Mouse (Mus musculus) embryonic fibroblast, embryonic 13.5 days (primary cell): ENCODE results near the gene Ptbp2. TPM values are rescaled to one million over a fixed set of nuclear protein-coding genes. Genes with fewer than 3 reads are reported as not detected.

ENCODE experiments used
- H3K27ac ChIP-seq: 2 replicates; pipeline ENCODE4 v1.5.1; 2012; ENCODE audit warnings: low read length, control low read depth, inconsistent platforms; ENCODE audit not compliant: insufficient read depth
- H3K4me1 ChIP-seq: 2 replicates; pipeline ENCODE4 v1.6.1; 2011; ENCODE audit warnings: low read length; ENCODE audit not compliant: control insufficient read depth, insufficient read depth
- H3K4me3 ChIP-seq: 2 replicates; pipeline ENCODE4 v1.5.1; 2011; ENCODE audit warnings: mild to moderate bottlenecking, control low read depth, low read length; ENCODE audit not compliant: insufficient read depth
- CTCF ChIP-seq: IDR thresholded peaks from 2 replicates; pipeline ENCODE4 v1.5.1; 2011; ENCODE audit warnings: mild to moderate bottlenecking, control low read depth, low read length, moderate library complexity, borderline replicate concordance; ENCODE audit not compliant: insufficient read depth
- POLR2A ChIP-seq: IDR thresholded peaks from 2 replicates; pipeline ENCODE4 v1.6.1; 2011; ENCODE audit warnings: low read depth, mild to moderate bottlenecking, control low read depth, low read length, moderate library complexity
- polyA plus RNA-seq: library from polyadenylated mRNA; stranded (reverse); fragments of >200 nt; gene quantifications from 2 replicates; pipeline ENCODE4 v1.2.4, GENCODE M21; 2011; ENCODE audit warnings: low read depth; ENCODE audit not compliant: missing spikeins, insufficient read length

Ptbp2 gene
- polyA plus RNA-seq, 1 experiment, result 63.6 TPM

DNA sequence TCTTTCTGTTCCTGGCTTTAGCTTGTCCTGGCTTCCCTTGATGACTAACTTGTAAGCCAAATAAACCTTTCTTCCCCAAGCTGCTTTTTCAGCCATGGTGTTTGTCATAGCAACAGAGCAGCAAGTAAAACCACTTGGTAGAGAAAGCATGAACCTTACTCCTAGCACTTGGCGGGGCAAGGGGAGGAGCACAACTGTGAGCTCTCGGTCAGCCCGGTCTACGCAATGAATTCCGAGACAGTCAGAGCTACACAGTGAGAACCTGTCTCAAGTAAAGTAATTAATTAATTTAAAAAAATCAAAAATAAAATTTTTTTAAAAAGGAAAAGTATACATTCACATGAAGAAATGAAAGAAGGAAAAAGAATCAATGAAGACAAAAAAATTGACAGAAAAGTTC is 8.1 kb downstream of the Ptbp2 start:
- peak overlapping the region; percentile 11; the same call in 1 of the 2 replicates for H3K27ac ChIP-seq
- TF ChIP-seq CTCF (no peak), POLR2A (no peak)
- H3K4me3 ChIP-seq, result no peak overlapping the region
- H3K4me1 ChIP-seq, result peaks cover 3% of the 10 kb centered on the region; the same call in 1 of the 2 replicates

DNA sequence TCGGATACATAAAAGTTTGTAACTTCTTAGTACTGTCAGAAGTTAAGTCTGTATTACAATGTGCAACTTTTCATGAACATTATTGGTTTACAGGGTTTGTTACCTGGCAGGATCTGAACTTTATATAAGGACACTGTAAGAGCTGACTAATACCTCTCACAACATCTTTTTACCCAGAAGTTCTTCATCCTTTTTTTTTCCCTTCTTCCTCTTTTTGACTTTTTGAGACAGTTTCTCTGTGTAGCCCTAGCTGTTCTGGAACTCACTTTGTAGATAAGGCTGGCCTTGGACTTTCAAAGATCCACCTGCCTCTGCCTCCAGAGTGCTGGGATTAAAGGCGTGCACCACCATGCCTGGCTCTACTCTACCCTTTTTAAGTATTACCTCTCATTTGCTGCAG is 11.5 kb downstream of the Ptbp2 start:
- TF ChIP-seq POLR2A (no peak), CTCF (no peak)
- Histone ChIP-seq H3K4me3 (no peak overlapping the region), H3K27ac (no peak overlapping the region; the same call in 1 of the 2 replicates), H3K4me1 (no peaks in the 10 kb centered on the region; the same call in 1 of the 2 replicates)

DNA sequence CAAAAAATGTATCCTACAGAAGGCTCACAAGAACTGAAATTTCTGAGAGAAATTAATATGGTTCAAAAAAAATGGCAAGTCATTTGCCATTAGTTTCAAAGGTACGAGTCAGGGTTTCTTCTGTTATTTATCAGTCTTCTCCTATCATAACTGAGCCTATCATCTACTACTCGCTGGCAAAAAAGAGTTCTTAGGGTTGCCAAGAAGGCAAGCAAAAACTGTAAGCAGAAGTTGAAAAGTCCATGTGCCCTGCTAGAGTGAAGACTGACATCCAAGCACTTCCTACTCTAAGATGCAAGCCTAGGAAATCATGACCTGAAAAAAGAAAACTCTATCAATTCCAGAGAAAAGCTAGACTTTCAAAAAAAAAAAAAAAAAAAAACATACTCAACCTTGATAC is 20.5 kb downstream of the Ptbp2 start:
- no peak overlapping the region for H3K4me3 ChIP-seq
- no peak overlapping the region for H3K27ac ChIP-seq
- H3K4me1 ChIP-seq, result no peaks in the 10 kb centered on the region
- no peak for TF ChIP-seq CTCF

DNA sequence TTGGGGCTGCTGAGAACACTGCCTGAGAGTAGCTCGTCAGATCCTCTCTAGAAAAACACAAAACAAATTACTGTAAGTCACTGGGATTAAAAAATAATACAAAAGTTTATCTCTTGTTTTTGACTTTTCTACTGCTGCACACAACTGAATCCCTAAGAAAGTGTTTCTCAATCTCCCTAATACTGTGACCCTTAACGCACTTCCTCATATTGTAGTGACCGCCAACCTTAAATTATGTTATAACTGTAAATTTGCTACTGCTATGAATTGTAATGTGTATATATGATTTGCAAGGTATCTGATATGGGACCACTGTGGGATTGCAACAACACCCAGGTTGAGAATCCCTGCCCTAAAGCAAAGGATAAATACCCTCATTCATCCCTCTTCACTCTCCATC is 22.5 kb downstream of the Ptbp2 start:
- no peak overlapping the region for H3K27ac ChIP-seq
- H3K4me1 ChIP-seq, result no peaks in the 10 kb centered on the region
- no peak overlapping the region for H3K4me3 ChIP-seq
- TF ChIP-seq CTCF (no peak), POLR2A (no peak)

DNA sequence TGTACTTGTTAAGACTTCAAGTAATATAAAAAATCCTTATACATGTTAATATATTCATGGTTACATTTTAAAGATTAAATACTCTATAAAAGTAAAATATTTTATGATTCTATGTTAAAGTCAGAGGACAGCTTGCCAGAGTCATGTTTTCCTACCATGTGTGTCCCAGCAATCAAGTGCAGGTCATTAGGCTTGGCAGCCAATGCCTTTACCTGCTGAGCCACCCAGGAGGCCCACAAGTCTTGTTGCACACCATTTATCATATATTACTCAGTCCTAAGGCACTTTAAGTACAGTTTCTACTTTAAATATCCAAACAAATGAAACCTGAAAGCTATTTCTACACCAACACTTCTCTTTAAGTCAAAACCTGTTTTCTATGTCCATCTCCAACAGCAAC is 30.5 kb downstream of the Ptbp2 start:
- Histone ChIP-seq H3K4me3 (no peak overlapping the region), H3K4me1 (no peaks in the 10 kb centered on the region), H3K27ac (no peak overlapping the region)
- no peak for TF ChIP-seq CTCF
- TF ChIP-seq POLR2A, result no peak

DNA sequence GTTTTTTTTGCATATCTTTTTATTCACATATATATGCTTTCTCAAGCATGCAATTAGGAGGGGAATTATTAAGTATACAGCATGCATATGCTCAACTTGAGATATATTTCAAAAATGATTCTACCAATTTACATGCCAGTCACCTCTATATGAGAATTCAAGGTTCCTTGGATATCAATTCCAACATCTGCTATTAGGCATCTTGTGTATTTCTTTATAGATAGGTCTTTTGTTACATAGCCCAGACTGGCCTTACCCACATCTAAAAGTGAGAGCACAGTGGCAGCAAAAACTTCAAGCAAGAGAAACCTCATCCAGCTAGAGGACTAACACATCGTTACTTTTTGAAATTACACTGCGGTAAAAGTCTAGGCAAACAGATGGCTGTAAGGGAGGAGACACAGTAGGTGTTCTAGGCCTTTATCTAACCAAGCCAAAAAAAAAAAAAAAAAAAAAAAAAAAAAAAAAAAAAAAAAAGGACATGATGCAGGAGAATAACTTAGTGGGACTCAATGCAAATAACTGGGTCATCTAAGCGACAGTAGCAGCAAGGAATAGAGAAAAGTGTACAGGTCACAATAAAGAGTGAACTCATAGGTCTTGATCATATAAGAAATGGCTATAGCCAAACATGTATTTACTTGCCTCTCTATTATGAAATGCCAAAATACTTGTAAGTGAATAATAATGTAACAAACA is 34.6 kb downstream of the Ptbp2 start:
- Histone ChIP-seq H3K4me3 (no peak overlapping the region), H3K27ac (no peak overlapping the region), H3K4me1 (no peaks in the 10 kb centered on the region)
- TF ChIP-seq POLR2A (no peak), CTCF (no peak)

DNA sequence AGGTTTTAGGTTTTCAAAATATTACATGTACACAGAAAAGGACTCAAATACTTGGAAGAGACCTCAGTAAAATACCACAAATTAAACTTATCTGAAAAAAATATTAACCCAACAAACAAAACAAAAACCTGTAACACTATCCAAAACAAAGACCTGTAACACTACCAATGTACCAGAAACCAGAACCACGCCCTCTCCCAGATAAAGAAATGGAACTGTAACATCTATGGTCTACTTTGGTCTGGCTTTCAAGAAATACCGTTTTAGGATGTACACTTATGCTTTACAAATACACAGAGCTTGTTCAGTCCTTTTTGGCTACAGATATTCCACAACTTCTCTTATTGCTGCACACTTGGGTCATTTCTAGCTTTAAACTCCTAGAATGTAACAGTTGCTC is 35.1 kb downstream of the Ptbp2 start:
- H3K27ac ChIP-seq, result no peak overlapping the region
- TF ChIP-seq POLR2A, result no peak
- TF ChIP-seq CTCF, result no peak
- H3K4me3 ChIP-seq, result no peak overlapping the region
- no peaks in the 10 kb centered on the region for H3K4me1 ChIP-seq

DNA sequence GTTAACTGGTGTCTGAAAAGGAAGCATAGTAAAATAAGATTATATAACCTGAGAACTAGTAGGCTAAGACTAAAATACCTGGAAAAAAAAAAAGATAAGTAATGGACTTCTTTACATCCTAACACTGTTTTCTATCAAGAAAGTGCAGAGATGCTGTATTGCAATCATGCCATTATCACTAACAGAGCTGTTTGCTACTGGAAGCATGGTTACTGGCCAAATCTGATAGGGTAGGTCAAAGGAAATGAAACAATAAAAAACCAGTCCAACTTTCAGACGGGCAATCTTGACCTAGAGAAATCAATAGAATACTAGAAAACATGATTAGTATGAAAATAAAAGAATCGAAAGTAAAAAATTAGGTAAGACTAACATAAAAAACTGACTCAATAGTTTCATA is 37.6 kb downstream of the Ptbp2 start:
- Histone ChIP-seq H3K4me1 (no peaks in the 10 kb centered on the region), H3K27ac (no peak overlapping the region), H3K4me3 (no peak overlapping the region)
- TF ChIP-seq CTCF, result no peak
- TF ChIP-seq POLR2A, result no peak

DNA sequence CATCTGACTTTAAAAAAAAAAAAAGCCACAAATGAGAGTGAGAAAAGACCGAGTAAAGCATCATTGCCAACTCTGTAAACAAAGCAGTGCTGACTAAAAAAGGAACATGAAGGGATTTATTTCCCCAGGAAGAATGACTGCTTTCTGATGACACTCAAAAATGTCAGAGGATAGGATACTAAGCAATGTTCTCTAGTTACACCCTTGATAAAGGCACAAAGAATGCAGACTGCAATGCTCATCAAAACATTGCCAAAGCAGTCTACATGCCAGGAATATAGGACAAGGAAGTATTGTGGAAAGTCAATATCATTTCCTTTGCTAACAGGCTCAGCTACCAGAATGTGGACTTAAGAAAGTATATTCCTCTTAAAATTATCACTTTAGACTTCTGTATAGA is 38.5 kb downstream of the Ptbp2 start:
- H3K4me1 ChIP-seq, result no peaks in the 10 kb centered on the region
- no peak overlapping the region for H3K4me3 ChIP-seq
- H3K27ac ChIP-seq, result peak overlapping the region; percentile 18; the same call in 1 of the 2 replicates
- TF ChIP-seq POLR2A (no peak), CTCF (no peak)

DNA sequence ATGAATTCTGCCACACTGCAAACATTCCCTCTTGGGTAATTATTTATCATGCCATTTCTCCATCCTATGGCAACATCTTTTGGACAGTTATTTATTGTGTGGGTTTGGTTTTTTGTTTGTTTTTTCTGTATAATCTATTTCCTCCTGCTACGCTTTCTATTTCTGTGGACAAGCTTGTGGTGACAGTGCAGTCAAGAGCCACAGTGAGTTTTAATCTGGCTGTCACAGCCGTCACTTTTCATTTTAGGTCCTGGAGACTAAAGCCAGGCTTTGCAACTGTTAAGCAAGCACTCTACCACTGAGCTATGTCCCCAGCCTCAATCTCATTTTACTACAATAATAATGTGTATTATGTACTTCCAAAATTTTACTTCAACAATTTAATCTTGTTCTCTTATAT is 54.4 kb downstream of the Ptbp2 start:
- Histone ChIP-seq H3K4me1 (no peaks in the 10 kb centered on the region), H3K4me3 (no peak overlapping the region), H3K27ac (no peak overlapping the region)
- TF ChIP-seq POLR2A (no peak), CTCF (no peak)

DNA sequence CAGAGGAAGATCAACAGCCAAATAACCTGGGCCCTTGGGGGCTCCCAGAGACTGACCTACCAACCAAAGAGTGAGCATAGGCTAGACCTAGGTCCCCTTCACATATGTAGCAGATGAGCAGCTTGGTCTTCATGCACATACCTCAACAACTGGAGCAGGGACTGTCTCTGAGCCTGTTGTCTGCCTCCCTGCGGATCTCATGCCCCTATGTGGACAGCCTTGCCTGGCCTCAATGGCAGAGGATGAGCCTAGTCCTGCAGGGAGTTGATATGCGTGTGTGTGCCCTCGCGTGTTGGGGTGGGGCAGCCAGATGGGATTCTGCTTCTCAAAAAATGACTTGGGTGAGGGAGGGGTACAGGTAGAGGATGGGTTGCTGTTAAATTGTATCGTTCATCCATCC is 72.2 kb downstream of the Ptbp2 start:
- TF ChIP-seq CTCF (no peak), POLR2A (no peak)
- Histone ChIP-seq H3K27ac (no peak overlapping the region), H3K4me1 (no peaks in the 10 kb centered on the region), H3K4me3 (no peak overlapping the region)
